Mouse (Mus musculus) megakaryocyte-erythroid progenitor cell, adult 5-6 weeks (primary cell): ENCODE data around the gene Cdiptos. TPM values are rescaled to one million over a fixed set of nuclear protein-coding genes. Genes with fewer than 3 reads are reported as not detected.

Experiments
- ATAC-seq: replicated peaks from 2 replicates; pipeline ENCODE4 v1.8.0; 2016; ENCODE audit warnings: mild to moderate bottlenecking, inconsistent platforms; ENCODE audit not compliant: severe bottlenecking, poor library complexity, low FRiP score, low TSS enrichment
- total RNA-seq, 2 experiments: library from RNA; stranded (forward) in 1 of 2; stranded (reverse) in 1 of 2; fragments of 200-1000, 215-1000 nt in 1 of 2; fragments of >200 nt in 1 of 2; fragmentation: Nextera tagmentation in 1 of 2; gene quantifications; 2 replicates each; pipeline ENCODE4 v1.2.3; 2014 to 2017

Cdiptos gene
- total RNA-seq, 2 experiments from 2014 or later, result 0.23 TPM; not detected in 1

DNA sequence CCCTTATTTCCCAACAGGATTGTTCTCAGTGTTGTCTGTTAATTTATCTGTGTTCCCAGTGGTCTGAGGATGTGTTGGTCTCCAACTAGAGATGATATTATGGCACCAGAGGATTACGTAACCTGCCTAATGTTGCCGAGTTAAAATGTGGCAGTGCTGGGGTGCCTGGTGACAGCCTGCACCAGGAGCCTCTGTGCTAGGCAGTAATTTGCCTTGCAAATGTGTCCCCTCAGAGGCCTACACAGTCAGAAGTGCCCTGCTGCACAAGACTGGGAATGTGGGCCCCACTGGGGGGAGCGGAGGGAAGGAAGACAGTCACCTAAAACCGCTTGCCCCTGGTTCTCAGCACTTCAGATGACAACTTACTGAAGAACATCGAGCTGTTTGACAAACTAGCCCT lies 34.1 kb downstream of the Cdiptos start:
- no peak for ATAC-seq

DNA sequence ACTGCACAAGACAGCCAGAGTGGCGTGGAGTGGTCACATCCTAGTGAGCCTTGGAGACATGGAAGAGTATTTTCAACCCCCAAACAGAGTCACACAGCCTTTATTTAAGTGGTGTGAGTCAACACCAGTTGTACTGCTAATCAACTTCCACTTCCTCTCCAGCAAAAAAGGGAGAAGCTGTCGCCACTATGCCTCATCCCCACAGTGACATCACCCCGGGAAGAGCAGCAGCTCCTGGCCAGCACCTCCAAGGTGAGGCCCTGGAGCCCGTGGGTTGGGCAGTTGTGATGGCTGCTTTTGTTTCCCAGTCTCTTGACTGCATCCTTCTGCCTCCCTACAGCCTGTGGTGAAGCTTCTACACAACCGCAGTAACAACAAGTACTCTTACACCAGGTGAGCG lies 34.7 kb downstream of the Cdiptos start:
- ATAC-seq, result no peak

DNA sequence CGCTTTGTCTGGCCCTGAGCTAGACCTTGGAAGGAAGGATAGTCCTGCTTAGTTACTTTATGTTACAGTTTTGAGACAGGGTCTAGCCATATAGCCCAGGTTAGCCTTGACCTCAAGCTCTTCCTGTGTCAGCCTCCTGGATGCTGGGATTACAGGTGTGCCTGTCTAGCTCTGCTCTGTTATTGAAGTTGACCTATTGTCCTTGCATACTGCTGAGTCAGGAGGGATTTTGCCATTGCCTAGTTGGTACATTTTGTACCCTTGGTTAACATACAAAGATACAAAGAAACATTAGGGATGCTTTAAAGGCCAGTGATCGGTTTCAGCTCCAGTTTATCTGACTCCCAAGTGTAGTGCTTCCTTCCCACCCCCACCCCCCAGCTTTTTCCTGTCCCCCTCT lies 43.2 kb downstream of the Cdiptos start:
- no peak for ATAC-seq

DNA sequence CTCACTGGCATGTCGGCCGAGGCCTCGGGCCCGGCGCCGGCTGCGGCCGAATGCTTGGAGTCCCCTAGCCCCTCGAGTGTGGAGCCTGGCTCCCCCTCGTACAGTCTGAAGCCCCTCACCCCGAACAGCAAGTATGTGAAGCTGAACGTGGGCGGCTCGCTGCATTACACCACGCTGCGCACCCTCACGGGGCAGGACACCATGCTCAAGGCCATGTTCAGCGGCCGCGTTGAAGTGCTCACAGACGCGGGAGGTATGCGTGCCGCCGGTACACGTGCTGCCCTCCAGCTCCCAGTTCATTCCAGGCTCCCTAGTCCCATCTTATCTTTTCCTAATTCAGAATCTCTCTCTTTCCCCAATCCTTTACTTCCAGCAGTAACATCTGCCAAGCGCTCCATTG lies 46.9 kb downstream of the Cdiptos start:
- ATAC-seq, result no peak

DNA sequence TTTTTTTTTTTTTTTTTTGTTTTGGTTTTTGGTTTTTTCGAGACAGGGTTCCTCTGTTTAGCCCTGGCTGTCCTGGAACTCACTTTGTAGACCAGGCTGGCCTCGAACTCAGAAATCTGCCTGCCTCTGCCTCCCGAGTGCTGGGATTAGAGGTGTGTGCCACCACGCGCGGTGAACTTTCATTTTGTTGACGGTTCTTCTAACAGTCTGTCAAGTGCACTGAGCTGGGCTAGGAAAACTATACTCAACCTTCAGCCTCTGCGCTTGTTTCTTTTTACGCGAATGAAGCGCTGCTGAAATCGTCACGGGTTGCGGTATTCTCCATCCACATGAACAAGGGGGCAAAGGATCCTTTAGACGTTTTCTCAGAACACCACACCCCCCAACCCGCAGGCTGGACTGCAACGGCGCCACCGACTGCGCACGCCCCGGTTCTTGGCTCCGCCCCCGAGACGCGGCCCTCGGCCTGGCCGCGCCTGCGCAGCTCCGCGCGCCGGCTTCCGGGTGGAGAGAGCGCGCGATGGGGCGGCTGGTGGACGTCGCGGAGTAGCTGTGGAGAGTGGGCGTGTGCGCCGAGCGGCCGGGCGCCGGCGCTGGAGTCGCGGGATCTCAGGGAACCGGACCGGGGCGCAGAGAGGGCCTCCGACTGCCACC lies 47.4 kb downstream of the Cdiptos start, which contains the start of gene Kctd13:
Gene Kctd13 (plus strand): TSS at position 496 of the 654 bp plus-strand sequence.
- peak; percentile 71 for ATAC-seq

DNA sequence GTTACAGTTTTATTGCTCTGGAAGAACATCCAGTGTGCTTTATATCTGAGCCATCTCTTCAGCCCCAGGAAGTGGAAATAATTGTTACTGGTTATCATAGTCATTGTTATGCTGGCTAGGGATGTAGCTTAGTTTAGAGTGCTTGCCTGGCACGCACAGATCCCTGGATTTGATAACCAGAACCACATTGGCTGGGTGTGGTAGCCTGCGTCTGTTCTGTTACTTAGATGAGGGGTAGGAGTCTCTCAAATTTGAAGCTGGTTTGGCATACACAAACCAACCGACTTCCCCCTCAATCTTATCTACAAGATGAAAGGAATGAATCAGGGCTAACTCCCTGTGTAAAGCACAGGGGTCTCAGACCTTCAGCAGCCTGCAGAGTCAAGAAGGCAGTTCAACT lies 49.6 kb downstream of the Cdiptos start:
- peak; percentile 60 for ATAC-seq

DNA sequence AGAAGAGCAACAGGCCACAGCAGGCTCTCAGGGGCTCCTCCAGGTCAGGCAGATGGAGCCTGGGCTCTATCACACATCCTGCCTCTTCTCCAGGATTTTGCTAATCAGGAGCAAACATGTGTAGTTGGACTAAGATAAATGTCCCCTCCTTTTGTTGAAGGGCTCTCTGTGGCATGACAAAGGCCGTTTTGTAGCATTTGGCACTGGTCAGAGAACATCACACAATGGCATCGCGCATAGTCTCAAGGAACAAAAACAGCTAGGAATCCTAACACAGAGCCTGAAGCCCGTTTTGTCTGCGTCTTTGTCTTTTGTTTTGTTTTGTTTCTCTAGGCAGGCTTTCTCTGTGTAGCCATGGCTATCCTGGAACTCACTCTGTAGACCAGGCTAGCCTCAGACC lies 51.9 kb downstream of the Cdiptos start:
- ATAC-seq, result peak; percentile 16; the same call in 1 of the 2 replicates

DNA sequence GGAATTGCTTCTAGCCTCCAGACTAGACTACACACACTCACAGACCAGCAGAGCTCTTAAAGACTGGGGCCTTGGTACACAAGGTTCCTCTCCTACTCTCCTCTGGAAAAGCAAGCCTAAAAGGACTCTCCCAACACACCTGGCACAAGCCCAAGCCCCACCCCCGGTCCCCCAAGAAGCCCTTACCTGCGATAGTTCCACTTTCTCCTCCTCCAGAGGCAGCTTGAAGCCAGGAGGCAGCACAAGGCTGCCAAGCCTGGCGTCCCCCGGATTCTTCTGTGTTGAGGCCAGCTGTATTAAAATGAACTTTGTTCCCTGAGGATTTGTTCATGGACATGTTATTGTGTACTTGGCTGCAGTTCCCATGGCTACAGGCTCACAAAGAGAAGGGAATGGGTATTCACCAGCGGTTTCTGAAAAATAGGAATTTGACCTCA lies 53.3 kb downstream of the Cdiptos start, which contains the start of gene Tmem219:
Gene Tmem219 (minus strand): TSS at position 294 of the 437 bp plus-strand sequence.
- no peak for ATAC-seq

Other genes starting within 250 kb of the Cdiptos start
- 41.0 and 45.1 TPM in 2 replicates for gene Mapk3, start 216.5 kb downstream of the Cdiptos start, total RNA-seq (2014; fragmentation: Nextera tagmentation)
- gene Mapk3, start 216.5 kb downstream of the Cdiptos start, total RNA-seq (2017), result 17.5 and 20.1 TPM in 2 replicates
- gene Gdpd3, start 209.8 kb downstream of the Cdiptos start, total RNA-seq (2014; fragmentation: Nextera tagmentation), result 0.26 and 2.5 TPM in 2 replicates
- gene Gdpd3, start 209.8 kb downstream of the Cdiptos start, total RNA-seq (2017), result 0.09 TPM in 1 of 2 replicates, not detected in the other
- 26.6 and 40.6 TPM in 2 replicates for gene Ypel3, start 199.1 kb downstream of the Cdiptos start, total RNA-seq (2014; fragmentation: Nextera tagmentation)
- gene Ypel3, start 199.1 kb downstream of the Cdiptos start, total RNA-seq (2017), result 20.2 and 22.6 TPM in 2 replicates
- gene Tbx6, start 194.6 kb downstream of the Cdiptos start, total RNA-seq (2014; fragmentation: Nextera tagmentation), result 0.69 and 3.1 TPM in 2 replicates
- not detected in 2 replicates for gene Tbx6, start 194.6 kb downstream of the Cdiptos start, total RNA-seq (2017)
- gene Ppp4c, start 183.6 kb downstream of the Cdiptos start, total RNA-seq (2014; fragmentation: Nextera tagmentation), result 176 and 189 TPM in 2 replicates
- 104 and 127 TPM in 2 replicates for gene Ppp4c, start 183.6 kb downstream of the Cdiptos start, total RNA-seq (2017)
- gene Fam57b, start 178.4 kb downstream of the Cdiptos start, total RNA-seq (2014; fragmentation: Nextera tagmentation), result 0.61 TPM in 1 of 2 replicates, not detected in the other
- 0.42 TPM in 1 of 2 replicates, not detected in the other for gene Fam57b, start 178.4 kb downstream of the Cdiptos start, total RNA-seq (2017)
- not detected in 2 replicates for gene 4930451I11Rik, start 144.5 kb downstream of the Cdiptos start, total RNA-seq (2014; fragmentation: Nextera tagmentation)
- not detected in 2 replicates for gene 4930451I11Rik, start 144.5 kb downstream of the Cdiptos start, total RNA-seq (2017)
- gene Doc2a, start 128.7 kb downstream of the Cdiptos start, total RNA-seq (2014; fragmentation: Nextera tagmentation), result not detected in 2 replicates
- not detected in 2 replicates for gene Doc2a, start 128.7 kb downstream of the Cdiptos start, total RNA-seq (2017)
- 51.6 and 123 TPM in 2 replicates for gene Hirip3, start 114.1 kb downstream of the Cdiptos start, total RNA-seq (2014; fragmentation: Nextera tagmentation)
- 327 and 333 TPM in 2 replicates for gene Hirip3, start 114.1 kb downstream of the Cdiptos start, total RNA-seq (2017)
- gene Ino80e, start 113.7 kb downstream of the Cdiptos start, total RNA-seq (2014; fragmentation: Nextera tagmentation), result 124 and 132 TPM in 2 replicates
- 29.4 and 45.6 TPM in 2 replicates for gene Ino80e, start 113.7 kb downstream of the Cdiptos start, total RNA-seq (2017)
- gene Taok2, start 91.4 kb downstream of the Cdiptos start, total RNA-seq (2014; fragmentation: Nextera tagmentation), result 36.1 and 44.2 TPM in 2 replicates
- gene Taok2, start 91.4 kb downstream of the Cdiptos start, total RNA-seq (2017), result 22.1 and 25.1 TPM in 2 replicates
- 22.0 and 27.2 TPM in 2 replicates for gene Tmem219, start 53.2 kb downstream of the Cdiptos start, total RNA-seq (2014; fragmentation: Nextera tagmentation)
- 9.2 and 17.9 TPM in 2 replicates for gene Tmem219, start 53.2 kb downstream of the Cdiptos start, total RNA-seq (2017)
- gene Kctd13, start 47.2 kb downstream of the Cdiptos start, total RNA-seq (2014; fragmentation: Nextera tagmentation), result 14.0 and 18.6 TPM in 2 replicates
- 9.0 and 22.1 TPM in 2 replicates for gene Kctd13, start 47.2 kb downstream of the Cdiptos start, total RNA-seq (2017)
- not detected in 2 replicates for gene Asphd1, start 26.5 kb downstream of the Cdiptos start, total RNA-seq (2014; fragmentation: Nextera tagmentation)
- gene Asphd1, start 26.5 kb downstream of the Cdiptos start, total RNA-seq (2017), result not detected in 2 replicates
- 3.2 and 4.4 TPM in 2 replicates for gene Sez6l2, start 25.5 kb downstream of the Cdiptos start, total RNA-seq (2014; fragmentation: Nextera tagmentation)
- gene Sez6l2, start 25.5 kb downstream of the Cdiptos start, total RNA-seq (2017), result 0.76 TPM in 1 of 2 replicates, not detected in the other
- gene Cdipt, start 184 bp downstream of the Cdiptos start, total RNA-seq (2014; fragmentation: Nextera tagmentation), result 61.3 and 70.2 TPM in 2 replicates
- gene Cdipt, start 184 bp downstream of the Cdiptos start, total RNA-seq (2017), result 31.8 and 49.8 TPM in 2 replicates
- gene Mvp, start 38.5 kb upstream of the Cdiptos start, total RNA-seq (2014; fragmentation: Nextera tagmentation), result 5.6 and 7.9 TPM in 2 replicates
- gene Mvp, start 38.5 kb upstream of the Cdiptos start, total RNA-seq (2017), result 13.5 and 19.7 TPM in 2 replicates
- 0.66 TPM in 1 of 2 replicates, not detected in the other for gene Pagr1b, start 40.4 kb upstream of the Cdiptos start, total RNA-seq (2014; fragmentation: Nextera tagmentation)
- 4.5 and 8.7 TPM in 2 replicates for gene Pagr1b, start 40.4 kb upstream of the Cdiptos start, total RNA-seq (2017)
- 62.5 and 66.9 TPM in 2 replicates for gene Pagr1a, start 41.3 kb upstream of the Cdiptos start, total RNA-seq (2014; fragmentation: Nextera tagmentation)
- 24.5 TPM in 1 of 2 replicates, not detected in the other for gene Pagr1a, start 41.3 kb upstream of the Cdiptos start, total RNA-seq (2017)
- 0.47 and 3.3 TPM in 2 replicates for gene Gm42742, start 45.0 kb upstream of the Cdiptos start, total RNA-seq (2014; fragmentation: Nextera tagmentation)
- 22.6 TPM in 1 of 2 replicates, not detected in the other for gene Gm42742, start 45.0 kb upstream of the Cdiptos start, total RNA-seq (2017)
- 0.74 and 2.0 TPM in 2 replicates for gene Prrt2, start 45.1 kb upstream of the Cdiptos start, total RNA-seq (2014; fragmentation: Nextera tagmentation)
- 0.80 and 2.3 TPM in 2 replicates for gene Prrt2, start 45.1 kb upstream of the Cdiptos start, total RNA-seq (2017)
- 256 and 270 TPM in 2 replicates for gene Maz, start 50.9 kb upstream of the Cdiptos start, total RNA-seq (2014; fragmentation: Nextera tagmentation)
- gene Maz, start 50.9 kb upstream of the Cdiptos start, total RNA-seq (2017), result 54.2 and 70.0 TPM in 2 replicates
- gene Kif22, start 66.4 kb upstream of the Cdiptos start, total RNA-seq (2014; fragmentation: Nextera tagmentation), result 68.1 and 120 TPM in 2 replicates
- gene Kif22, start 66.4 kb upstream of the Cdiptos start, total RNA-seq (2017), result 56.1 and 67.7 TPM in 2 replicates
- gene Zg16, start 111.2 kb upstream of the Cdiptos start, total RNA-seq (2014; fragmentation: Nextera tagmentation), result 61.9 and 97.7 TPM in 2 replicates
- gene Zg16, start 111.2 kb upstream of the Cdiptos start, total RNA-seq (2017), result 27.8 and 47.2 TPM in 2 replicates
- gene AI467606, start 115.3 kb upstream of the Cdiptos start, total RNA-seq (2014; fragmentation: Nextera tagmentation), result 17.6 and 18.5 TPM in 2 replicates
- gene AI467606, start 115.3 kb upstream of the Cdiptos start, total RNA-seq (2017), result 14.2 and 17.9 TPM in 2 replicates
- 4.4 and 8.2 TPM in 2 replicates for gene Qprt, start 146.1 kb upstream of the Cdiptos start, total RNA-seq (2014; fragmentation: Nextera tagmentation)
- gene Qprt, start 146.1 kb upstream of the Cdiptos start, total RNA-seq (2017), result 1.7 and 5.3 TPM in 2 replicates
- gene Spn, start 161.7 kb upstream of the Cdiptos start, total RNA-seq (2014; fragmentation: Nextera tagmentation), result 134 and 142 TPM in 2 replicates
- 294 and 351 TPM in 2 replicates for gene Spn, start 161.7 kb upstream of the Cdiptos start, total RNA-seq (2017)
- 49.6 and 54.8 TPM in 2 replicates for gene Cd2bp2, start 220.0 kb upstream of the Cdiptos start, total RNA-seq (2014; fragmentation: Nextera tagmentation)
- gene Cd2bp2, start 220.0 kb upstream of the Cdiptos start, total RNA-seq (2017), result 51.8 and 63.3 TPM in 2 replicates
- gene Tbc1d10b, start 232.4 kb upstream of the Cdiptos start, total RNA-seq (2014; fragmentation: Nextera tagmentation), result 25.5 and 35.8 TPM in 2 replicates
- 23.9 and 41.0 TPM in 2 replicates for gene Tbc1d10b, start 232.4 kb upstream of the Cdiptos start, total RNA-seq (2017)
- 36.1 and 48.6 TPM in 2 replicates for gene Mylpf, start 232.8 kb upstream of the Cdiptos start, total RNA-seq (2014; fragmentation: Nextera tagmentation)
- 22.2 and 30.8 TPM in 2 replicates for gene Mylpf, start 232.8 kb upstream of the Cdiptos start, total RNA-seq (2017)